Mouse (Mus musculus) embryo, embryonic 10 days (tissue): ENCODE results near the gene Cenpb.
"Not testable (repeated sequence)": the region's sequence is repeated elsewhere in the genome, so short reads cannot be mapped to it uniquely, and the experiment has no call there.

Experiments used
- DNase-seq: peaks from one replicate; pipeline ENCODE4 v3.0.0-alpha.2; 2015; ENCODE audit warnings: low spot score

Gene Cenpb

DNA sequence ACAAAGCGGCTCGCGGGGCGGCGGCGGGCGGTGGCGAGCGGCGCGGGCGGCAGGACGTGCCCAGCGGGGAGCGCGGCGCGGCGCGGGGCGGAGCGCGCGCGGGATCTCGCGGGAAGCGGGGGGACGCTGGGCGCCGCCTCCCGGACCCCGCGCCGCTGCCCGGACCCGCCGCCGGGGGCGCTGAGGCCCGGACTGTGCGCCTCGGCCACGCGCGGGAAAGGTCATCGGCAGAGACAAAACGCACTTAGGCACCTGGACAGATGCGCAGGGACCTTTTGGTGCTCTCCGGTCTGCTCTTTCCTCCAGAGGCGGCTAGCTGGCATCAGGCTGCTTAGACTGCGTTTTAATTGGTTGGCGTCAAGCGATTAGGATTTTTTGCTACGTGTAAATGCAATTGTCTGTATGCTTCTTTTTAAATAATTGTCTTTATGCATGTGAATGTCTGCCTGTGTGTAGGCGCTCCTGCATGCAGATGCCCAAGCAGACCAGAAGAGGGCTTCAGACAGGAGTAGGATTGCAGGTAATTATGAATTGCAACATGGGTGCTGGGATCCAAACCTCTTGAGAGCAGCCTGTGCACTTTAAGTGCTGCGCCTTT is at the start of gene Cenpb:
TSS of gene Cenpb (minus strand) at position 78 of the 598 bp plus-strand sequence.
- peak; percentile 85 for DNase-seq

DNA sequence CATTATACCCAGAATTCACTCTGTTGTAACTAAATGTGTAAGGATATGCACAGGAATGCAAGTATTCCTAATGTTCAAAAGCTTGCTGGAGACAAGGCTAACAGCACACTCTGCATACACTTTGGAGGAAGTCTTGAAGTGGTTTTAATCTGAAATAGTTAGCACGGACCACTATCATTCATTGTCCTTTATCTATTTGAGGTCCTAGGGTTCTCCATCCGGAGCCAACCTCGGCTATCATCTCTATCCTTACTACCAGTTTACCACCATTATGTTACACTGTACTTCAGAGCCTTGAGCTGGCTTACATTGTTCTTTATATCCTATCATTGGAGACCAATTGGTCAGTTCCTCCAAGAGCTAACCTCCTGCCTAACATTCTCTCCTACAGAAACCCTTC is 47.4 kb upstream of the Cenpb start:
- no peak for DNase-seq

DNA sequence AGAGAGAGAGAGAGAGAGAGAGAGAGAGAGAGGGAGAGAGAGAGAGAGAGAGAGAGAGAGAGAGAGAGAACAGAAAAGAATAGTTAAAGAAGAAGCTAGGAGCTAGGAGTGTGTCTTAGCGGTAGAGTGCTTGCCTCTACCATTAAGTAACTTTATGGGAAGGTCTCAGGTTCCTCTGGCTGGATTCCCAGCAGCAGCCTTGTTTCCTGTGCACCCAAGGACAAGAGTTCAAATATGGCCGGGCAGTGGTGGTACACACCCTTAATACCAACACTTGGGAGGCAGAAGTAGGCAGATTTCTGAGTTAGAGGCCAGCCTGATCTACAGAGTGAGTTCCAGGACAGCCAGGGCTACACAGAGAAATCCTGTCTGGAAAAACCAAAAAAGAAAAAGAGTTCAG is 46.8 kb upstream of the Cenpb start:
- DNase-seq, result not testable (repeated sequence)

DNA sequence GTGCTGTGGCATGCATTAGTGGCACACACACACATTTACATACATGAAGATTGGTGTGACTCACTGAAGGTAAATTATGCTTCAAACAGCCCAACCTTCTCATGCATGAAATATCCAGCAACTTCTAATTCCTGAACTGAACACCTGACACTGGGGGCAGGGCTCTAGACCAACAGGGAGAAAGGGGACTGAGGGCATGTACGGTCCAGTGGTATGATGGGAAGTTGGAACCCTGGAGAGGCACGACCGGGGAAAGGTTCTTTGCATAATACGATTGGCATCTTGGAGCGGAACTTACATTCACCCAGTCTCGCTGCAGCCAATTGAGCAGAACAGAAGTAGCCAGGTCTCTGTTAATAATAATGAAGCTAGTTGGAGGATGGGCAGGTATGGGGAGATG is 45.3 kb upstream of the Cenpb start:
- DNase-seq, result no peak

DNA sequence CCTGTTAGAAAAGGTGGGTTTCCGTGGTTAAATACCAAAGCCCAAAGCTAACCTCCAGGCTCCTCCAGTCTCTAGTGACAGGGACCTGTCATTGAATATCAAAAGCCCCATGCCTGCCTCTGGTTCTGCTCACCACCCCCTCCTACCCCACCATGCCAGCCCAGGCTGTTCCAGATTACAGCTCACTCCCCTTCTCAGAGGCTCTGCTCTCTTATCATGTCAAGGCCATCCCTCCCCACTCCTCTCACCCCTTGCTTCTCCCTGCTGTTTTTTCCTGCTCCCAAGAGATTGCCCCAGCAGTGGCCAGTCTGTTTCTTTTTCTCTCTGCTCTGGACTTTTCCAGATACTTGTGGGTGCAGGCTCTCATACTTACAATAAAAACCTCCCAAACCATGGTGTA is 43.7 kb upstream of the Cenpb start:
- DNase-seq, result no peak

DNA sequence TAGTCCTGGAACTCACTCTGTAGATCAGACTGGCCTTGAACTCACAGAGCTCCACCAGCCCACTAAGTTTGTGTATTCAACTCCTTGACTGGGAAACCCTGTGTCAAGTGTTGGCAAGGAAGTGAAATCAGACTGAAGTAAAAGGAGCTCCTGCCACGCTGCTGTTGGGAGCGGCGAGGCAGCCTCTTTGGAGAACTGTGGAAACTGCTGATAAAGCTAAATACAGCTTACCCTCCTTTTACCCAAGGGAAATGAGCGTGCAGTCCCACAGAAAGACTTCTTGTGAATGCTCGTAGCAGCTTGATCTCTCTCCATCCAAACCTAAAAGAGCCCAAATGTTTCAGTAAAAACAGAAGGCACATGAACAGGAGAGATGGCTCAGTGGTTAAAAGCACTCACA is 42.7 kb upstream of the Cenpb start:
- no peak for DNase-seq

DNA sequence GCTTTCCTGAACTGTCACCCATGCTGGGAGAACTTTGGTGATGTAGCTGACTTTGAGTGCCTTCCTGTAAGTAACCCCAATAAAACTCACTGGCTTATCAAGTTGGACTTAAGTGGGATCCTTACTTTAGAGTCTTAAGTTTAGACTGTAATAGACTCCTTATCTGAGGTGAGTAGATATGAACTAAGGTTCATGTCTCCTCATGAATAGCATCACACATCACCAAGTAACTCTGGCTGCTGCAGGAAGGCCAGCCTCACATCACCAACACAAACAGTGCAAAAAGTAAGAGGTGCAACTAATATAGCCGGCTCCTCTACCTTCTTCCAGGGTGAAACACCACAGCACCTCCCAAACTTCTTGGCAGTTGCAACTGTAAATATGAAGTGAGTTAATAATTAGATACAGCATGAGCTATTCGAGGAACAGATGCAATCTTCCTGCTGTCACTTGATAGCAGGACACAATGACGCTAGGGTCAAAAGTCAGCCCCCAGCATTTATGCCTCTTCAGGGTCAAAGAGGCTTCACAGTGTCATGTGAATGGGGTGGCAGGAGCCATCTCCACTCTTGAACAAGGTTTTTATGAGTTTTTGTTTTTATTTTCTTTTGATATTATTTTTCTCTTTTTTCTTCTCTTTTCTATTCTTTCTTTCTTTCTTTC is 42.1 kb upstream of the Cenpb start:
- DNase-seq, result no peak

DNA sequence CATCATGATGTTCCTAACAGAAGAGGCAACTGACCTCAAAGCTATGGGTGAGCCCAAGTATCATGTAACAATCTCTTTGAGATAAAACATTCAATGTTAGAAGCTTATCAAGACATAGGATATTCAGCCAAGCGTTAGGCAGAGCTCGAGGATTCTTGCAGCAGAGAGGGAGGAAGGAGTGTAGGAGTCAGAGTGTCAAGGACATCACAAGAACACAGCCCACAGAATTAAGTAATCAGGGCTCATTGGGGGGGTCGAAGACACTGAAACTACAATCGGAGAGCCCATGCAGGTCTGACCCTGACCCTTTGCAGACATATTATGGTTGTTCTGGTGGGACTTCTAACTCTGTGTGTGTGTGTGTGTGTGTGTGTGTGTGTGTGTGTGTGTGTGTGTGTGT is 40.2 kb upstream of the Cenpb start:
- no peak for DNase-seq

DNA sequence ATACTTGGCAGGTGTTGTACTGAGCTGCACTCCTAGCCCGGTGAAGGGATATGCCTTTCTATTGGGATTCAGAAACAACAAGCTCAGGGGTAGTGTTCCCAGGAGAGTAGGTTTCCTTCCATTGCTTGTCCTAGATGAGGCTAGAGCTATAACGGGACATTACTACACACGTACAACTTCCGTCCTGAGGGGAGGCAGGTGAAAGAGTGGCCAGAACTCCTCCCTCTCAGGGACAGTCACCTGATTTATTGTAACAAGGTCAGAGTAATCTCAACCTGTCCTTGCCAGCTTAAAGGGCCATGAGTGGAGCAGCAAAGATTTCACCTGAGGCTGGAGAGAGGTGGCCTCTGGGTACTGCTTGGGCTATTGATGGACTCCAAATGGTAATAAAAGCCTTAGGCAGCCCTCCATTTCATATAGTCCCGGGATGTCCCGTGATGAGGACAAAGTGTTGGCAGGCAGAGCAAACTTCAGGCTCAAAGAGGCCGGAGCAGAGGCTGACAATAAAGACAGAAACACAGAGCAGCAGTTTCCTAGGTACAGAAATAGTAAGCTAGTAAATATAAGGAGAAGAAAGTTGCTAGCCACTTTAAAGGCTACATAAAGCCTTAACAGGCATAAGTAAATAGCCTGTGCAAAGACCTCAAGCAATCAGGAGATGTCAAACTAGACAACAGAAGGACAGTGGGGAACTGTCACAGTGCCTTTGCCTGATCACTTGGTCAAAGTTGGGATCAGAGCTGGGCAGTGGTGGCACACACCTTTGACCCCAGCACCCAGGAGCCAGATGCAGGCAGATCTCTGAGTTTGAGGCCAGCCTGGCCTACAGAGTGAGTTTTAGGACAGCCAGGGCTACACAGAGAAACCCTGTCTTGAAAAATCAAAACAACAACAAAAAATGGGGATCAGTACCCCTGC is 36.3 kb upstream of the Cenpb start:
- DNase-seq, result no peak

DNA sequence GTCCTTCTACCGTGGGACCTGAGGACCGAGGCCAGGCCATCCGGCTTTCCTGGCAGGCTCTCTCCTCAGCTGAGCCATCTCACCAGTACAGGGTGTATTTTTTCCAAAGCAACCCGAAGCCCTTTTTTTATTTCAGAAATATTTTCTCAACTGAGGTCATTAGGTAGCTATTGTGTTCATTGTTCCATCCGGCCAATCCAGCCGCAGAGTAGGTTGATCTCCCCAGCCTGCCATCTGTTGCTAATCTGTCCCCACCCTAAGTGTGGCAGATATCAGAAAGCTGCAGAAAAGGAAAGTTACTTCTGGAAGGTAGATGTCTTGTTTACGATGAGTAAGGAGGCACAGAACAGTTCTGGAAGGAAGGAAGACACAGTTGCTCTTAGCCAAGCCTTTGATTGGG is 33.9 kb upstream of the Cenpb start:
- no peak for DNase-seq

DNA sequence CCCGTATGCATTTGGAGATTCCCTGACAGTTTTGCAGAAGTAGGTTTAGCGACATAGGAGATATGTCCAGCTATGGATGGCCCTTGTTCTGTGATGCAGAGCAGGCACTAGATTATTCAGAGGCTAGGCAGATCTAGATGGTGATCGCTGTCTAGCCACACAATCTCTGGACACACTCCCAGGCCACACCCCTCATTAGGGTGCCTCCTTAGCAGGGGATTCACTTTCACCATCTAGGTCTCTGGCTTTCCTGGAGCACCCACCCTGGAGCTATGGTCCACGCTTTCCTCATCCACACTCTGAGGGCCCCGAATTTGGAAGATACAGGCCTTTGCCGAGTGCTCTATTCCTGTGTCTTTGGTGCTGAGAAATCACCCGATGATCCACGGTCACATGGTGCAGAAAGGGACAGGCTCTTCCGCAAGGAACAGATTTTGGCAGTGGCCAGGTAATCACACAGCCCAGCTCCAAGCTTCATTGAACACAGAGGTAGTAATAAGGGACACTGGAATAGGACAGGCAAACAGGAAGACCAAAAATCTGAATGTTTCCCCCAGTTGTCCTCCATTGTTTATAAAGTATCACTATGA is 31.3 kb upstream of the Cenpb start:
- no peak for DNase-seq

DNA sequence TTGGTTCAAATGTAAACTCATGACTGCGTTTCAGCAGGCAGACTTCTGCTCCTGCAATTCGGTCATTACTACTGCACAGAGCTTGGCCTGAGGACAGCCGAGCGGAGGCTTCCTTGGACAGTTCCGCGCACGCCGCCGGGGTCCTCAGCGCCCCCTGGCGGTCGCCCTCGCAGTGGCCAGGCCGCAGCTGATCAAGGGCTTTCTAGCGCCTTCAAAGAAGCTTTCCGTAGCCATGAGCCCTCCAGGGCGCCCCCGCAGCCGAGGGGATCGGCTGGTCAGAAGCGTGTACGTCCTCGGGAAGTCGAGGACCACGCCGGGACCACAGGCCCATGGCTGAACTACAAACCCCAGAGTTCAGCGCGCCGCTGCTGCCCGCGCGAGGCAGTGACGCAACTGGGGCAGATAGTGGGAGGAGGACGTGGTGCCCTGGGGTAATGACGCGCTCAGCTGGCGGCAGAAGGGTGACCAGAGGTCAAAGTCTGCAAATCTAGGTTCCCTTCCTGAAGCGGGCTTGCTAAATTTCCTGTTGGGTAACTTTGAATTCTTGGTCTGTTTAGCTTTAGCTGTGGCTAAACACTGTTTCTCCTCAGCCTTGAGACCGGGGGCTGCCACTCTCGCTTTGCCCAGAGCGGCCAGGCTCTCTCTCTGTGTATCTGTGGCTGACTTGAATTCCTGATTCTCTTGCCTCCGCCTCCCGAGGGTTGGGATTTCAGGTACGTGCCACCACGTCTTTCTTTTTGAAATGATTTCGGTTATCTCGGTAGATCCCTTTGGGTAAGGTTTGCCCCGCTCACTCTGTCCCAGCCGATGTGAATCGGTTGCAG is 30.3 kb upstream of the Cenpb start:
- DNase-seq, result peak; percentile 96

DNA sequence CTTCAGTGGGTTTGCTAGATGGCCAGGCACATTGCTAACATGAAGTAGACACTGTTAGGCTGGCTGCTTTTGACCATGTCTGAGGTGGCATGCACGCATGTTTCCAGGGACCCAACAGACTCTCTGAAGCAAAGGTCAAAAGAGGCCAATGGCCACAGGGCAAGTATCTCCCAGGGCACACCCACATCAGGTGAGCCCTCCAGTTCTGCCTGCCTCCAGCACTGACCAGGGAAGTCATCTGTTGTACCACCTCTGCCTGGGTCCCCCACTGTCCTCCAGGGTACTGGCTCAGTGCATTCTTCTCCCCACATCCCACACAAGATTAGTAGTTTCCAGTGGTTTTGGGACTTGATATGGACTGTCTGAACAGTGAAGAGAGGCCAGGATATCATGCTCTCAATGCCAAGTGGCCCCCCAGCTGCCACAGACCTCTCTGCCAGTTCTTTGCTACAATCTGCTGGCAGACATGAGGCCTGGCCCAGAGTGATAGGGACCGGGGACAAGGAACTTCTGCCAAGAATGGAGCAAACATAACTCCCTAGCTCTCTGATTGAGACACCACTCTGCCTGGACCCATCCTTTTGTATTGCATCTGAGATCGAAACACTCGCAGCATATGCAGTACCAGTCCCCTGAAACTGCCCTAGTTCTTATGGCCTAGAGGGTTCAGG is 29.4 kb upstream of the Cenpb start:
- DNase-seq, result no peak

DNA sequence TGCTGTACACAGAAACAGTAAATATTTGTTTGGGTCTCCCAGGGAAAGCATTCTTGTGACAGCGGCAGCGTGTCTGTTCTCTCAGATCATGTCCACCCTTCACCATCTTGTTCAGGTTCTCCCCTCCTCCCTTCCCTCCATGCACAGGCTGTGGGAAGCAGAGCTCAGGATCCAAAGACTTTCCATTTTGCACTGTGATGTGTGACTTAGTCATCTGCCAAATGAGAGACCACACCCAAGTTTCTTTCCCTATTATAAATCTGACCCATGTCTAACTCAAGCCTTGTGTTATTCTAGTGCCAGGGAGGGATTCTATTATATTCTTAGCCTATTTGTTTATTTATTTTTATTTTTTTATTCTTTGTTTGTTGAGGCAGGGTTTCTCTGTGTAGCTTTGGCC is 28.5 kb upstream of the Cenpb start:
- no peak for DNase-seq

DNA sequence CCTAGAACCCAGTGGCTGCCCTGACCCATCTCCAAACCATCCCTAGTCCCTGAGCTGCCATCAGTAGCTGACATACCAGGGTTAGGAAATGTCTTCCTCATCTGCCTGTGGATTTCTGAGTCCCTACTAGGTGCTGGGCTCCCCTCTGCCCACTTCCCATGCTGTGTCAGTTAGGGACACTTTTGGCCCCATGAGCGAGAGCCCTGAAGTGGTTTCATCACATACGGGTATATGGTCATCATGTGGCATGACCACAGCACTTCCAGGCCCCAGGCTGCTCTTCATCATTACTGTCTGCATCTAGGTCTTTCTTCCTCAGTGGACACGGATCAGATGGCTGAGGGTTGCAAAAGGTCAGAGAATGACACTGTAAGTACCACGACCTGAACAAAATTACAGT is 26.9 kb upstream of the Cenpb start, which contains the start of gene Ap5s1:
TSS of gene Ap5s1 (plus strand) at position 301 of the 400 bp plus-strand sequence.
- DNase-seq, result no peak

DNA sequence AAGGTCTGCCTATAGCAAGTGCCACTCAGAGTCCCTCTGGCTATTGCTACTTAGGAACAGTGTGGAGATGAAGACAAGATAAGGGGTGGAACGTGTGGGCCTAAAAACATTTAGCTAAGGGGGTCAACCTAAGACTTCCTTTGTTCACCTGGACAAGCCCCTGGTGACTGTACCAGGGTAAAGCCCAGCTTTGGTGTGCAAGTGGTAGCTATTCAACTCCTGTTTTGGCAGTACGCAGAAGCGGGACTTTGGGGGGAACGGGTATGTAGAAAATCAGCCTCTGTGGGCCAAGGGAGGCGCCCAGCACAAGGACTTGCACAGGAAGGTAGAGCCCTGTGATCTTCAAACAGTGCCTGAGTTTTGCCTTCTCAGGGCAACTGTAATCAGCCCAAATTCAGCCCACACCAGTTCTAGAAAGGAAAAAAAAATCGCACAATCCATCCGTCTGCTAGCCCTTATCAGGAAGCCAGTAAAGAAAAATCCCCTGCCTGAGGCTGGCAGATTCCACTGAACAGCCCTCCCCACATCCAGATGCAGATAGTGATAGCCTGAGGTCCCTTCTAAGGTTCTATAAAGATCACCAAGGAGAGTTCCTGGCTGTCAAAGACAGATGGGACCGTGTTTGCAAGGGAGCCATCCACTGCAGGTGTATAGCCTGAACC is 25.8 kb upstream of the Cenpb start:
- DNase-seq, result no peak

DNA sequence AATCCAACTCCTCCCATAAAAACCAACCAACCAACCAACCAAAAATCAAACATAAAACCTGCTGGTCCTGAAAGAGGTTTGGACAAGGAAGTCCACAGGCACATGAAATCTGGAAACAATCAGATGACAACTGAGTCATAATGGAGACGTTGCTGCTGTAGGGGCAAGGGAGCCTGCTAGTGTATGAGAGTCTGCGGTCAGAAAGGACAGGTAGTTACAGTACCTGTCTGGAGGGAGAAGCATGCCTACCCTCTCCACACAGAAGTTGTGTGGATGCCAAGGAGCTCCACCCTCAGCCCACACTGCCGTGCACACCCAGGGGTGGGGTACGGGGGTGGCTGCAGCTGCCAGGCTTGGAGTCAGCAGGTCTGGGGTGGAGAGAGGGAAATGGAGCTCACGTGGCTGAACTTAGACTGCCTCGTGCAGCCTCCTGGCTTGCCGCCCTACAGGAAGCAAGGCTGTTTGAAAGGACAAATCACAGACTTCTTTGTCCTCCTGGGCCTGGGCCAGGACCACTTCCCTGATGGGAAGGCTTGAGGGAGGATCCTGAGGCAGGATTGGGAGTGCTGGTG is 24.6 kb upstream of the Cenpb start:
- no peak for DNase-seq

DNA sequence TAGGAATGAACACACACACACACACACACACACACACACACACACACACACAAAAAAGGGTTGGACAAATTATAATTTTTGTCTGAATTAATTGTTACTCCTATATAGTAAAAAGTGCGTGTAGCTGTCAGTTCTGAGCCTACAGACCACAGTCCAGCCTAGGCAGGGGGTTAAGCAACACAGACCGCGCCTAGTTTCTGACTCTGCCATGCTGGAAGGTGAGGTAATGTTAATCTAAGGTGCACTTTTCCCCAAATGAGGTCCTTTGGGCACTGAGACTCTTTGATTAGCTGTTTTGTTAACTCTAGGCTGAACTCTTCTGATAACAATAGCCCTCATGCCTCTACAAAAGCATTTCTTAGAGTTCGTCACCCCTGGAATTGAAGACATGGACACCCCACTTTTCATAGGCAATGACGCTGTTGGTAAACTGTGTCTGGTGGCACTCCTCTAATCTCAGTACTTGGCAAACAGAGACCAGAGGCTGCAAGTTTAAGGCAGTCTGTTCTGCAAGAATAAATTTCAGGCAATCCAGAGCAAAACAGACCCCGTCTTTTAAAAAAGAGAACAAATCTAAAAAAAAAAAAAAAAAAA is 24.0 kb upstream of the Cenpb start:
- no peak for DNase-seq

DNA sequence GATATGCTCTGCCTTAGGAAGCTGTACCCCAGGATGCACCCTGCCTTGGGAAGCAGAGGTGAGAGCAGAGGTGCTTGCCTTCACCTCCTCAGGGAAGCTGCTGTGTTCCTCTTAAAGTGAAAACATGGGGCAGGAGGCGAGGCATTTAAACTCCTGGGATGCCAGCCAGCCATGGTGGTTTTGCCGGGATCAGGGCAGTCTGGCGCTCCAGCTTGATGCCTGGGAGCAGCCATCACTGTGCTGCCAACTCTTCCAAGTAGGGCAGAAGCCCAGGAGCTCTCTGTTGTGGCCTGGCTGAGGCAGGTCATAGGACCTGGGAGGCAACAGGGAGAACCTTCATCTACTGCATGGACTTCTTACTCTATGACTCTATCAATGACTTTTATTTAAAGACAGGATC is 21.4 kb upstream of the Cenpb start:
- no peak for DNase-seq

DNA sequence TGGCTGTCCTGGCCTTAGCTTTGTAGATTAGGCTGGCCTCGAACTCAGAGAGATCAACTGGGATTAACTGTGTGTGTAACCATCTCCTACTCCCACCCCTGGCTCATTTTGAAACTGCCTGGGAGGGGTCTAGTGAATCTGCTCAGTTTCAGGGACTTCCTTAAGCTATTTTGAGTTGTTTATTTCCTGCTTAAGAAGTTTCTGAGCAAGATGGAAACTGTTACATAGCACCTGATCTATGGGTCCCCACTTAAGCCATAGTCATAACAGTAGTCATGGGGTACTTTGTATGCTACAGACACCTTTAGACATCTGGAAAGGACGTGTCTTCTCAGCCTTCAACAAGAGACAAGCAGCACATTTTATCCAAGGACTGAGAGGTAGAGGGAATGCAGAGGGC is 20.8 kb upstream of the Cenpb start:
- DNase-seq, result no peak
